Mouse (Mus musculus) heart, adult 2 months (tissue): Measurements from ENCODE around the gene Gramd1b. TPM values are rescaled to one million over a fixed set of nuclear protein-coding genes. Genes with fewer than 3 reads are reported as not detected.

Source experiments
- DNase-seq, 2 experiments: peaks; one replicate each; pipeline ENCODE4 v3.0.0; 2021
- H3K27ac ChIP-seq: fragments of 200-600 bp; 2 replicates; pipeline ENCODE4 v1.8.1; 2022
- H3K27me3 ChIP-seq: fragments of 200-500 bp; 2 replicates; pipeline ENCODE4 v1.6.1; 2012; ENCODE audit warnings: mild to moderate bottlenecking, low read length, inconsistent platforms, mixed read lengths; ENCODE audit not compliant: control insufficient read depth, insufficient read depth
- H3K36me3 ChIP-seq: fragments of 200-500 bp; 2 replicates; pipeline ENCODE4 v1.6.1; 2012; ENCODE audit warnings: low read length, inconsistent platforms; ENCODE audit not compliant: control insufficient read depth, insufficient read depth
- H3K4me1 ChIP-seq: fragments of 200-500 bp; 2 replicates; pipeline ENCODE4 v1.6.1; 2011; ENCODE audit warnings: low read length; ENCODE audit not compliant: control insufficient read depth, insufficient read depth
- H3K4me3 ChIP-seq: fragments of 200-600 bp; 2 replicates; pipeline ENCODE4 v1.8.1; 2022
- H3K79me2 ChIP-seq: fragments of 200-500 bp; replicated peaks from 2 replicates; pipeline ENCODE4 v1.6.1; 2012; ENCODE audit warnings: mild to moderate bottlenecking, inconsistent platforms, low read length, moderate library complexity, mixed read lengths; ENCODE audit not compliant: control insufficient read depth, insufficient read depth
- H3K9ac ChIP-seq: fragments of 200-500 bp; 2 replicates; pipeline ENCODE4 v1.6.1; 2012; ENCODE audit warnings: low read depth, mild to moderate bottlenecking, control low read depth, inconsistent platforms, low read length, mixed read lengths
- CTCF ChIP-seq: fragments of 200-600 bp; IDR thresholded peaks from 2 replicates; pipeline ENCODE4 v1.8.1; 2022; ENCODE audit warnings: antibody characterized with exemption, mild to moderate bottlenecking, moderate library complexity
- EP300 ChIP-seq: fragments of 200-500 bp; IDR thresholded peaks from 2 replicates; pipeline ENCODE4 v1.6.1; 2011; ENCODE audit warnings: low read depth, low read length, control low read depth; ENCODE audit not compliant: insufficient read depth
- POLR2A ChIP-seq: fragments of 200-500 bp; IDR thresholded peaks from 2 replicates; pipeline ENCODE4 v1.6.1; 2011; ENCODE audit warnings: mild to moderate bottlenecking, low read depth, low read length, control low read depth; ENCODE audit not compliant: insufficient read depth
- WGBS: fragments of 180-500 bp; shearing (Covaris S2); methylation state at CpG from one replicate; pipeline ENCODE4 v1.1.7; 2018; 5-methylcytosine and 5-hydroxymethylcytosine counted together
- intact Hi-C: fragments of 180-260 bp; cut with DNase I; formaldehyde crosslinking; loops from one replicate; pipeline ENCODE4 v1.15.1; 2025
- polyA plus RNA-seq: library from polyadenylated mRNA; depleted of rRNA; stranded (reverse); fragments of >200 nt; gene quantifications from 2 replicates; pipeline ENCODE4 v1.2.3, GENCODE M21; 2012
- total RNA-seq, 2 experiments: library from RNA; stranded (reverse); gene quantifications; 2 replicates each; pipeline ENCODE4 v1.2.3; 2021

Gene Gramd1b
- total and polyA plus RNA-seq, 3 experiments: 16.9 to 25.0 (median 17.3) TPM

- DNase-seq: no peak
- WGBS: 88% methylated on average over 8 of the region's 8 CpGs
- Histone ChIP-seq H3K27me3 (no peaks in the 10 kb centered on the region), H3K27ac (no peak overlapping the region), H3K4me3 (no peak overlapping the region), H3K4me1 (no peaks in the 10 kb centered on the region), H3K79me2 (no peaks in the 10 kb centered on the region; the same call in 1 of the 2 replicates), H3K9ac (no peak overlapping the region), H3K36me3 (no peaks in the 10 kb centered on the region)
- no peak for TF ChIP-seq POLR2A
- TF ChIP-seq CTCF: no peak
- no peak for TF ChIP-seq EP300
- intact Hi-C loops: loop anchor here (5.0 kb wide), 1 partner anchor 163 kb away; no protein-coding TSS in a partner anchor
Measured at GRCm38 (mm10) chr9:40390396-40390760, 140.8 kb downstream of the Gramd1b start.

- no peaks in the 10 kb centered on the region for H3K36me3 ChIP-seq
- no peak for DNase-seq
- no peak overlapping the region for H3K27ac ChIP-seq
- no peaks in the 10 kb centered on the region for H3K4me1 ChIP-seq
- intact Hi-C loops: loop anchor here (5.0 kb wide), 1 partner anchor 163 kb away; no protein-coding TSS in a partner anchor
- H3K4me3 ChIP-seq: no peak overlapping the region
- WGBS: 87% methylated on average over 8 of the region's 8 CpGs
- no peak overlapping the region for H3K9ac ChIP-seq
- TF ChIP-seq EP300 (no peak), CTCF (no peak), POLR2A (no peak)
- no peaks in the 10 kb centered on the region for H3K27me3 ChIP-seq
- H3K79me2 ChIP-seq: no peaks in the 10 kb centered on the region; the same call in 1 of the 2 replicates
Measured at GRCm38 (mm10) chr9:40389669-40390395, 141.4 kb downstream of the Gramd1b start.

- H3K27ac ChIP-seq: no peak overlapping the region
- H3K4me3 ChIP-seq: no peak overlapping the region
- no peaks in the 10 kb centered on the region for H3K27me3 ChIP-seq
- H3K36me3 ChIP-seq: no peaks in the 10 kb centered on the region
- no peak for DNase-seq
- no peak for TF ChIP-seq EP300
- TF ChIP-seq CTCF: no peak
- no peak for TF ChIP-seq POLR2A
- no peaks in the 10 kb centered on the region for H3K4me1 ChIP-seq
- H3K79me2 ChIP-seq: no peaks in the 10 kb centered on the region; the same call in 1 of the 2 replicates
- H3K9ac ChIP-seq: no peak overlapping the region
- 53% methylated on average over 6 of the region's 6 CpGs for WGBS
- intact Hi-C loops: no loop called here
Measured at GRCm38 (mm10) chr9:40389175-40389574, 142.0 kb downstream of the Gramd1b start.

GRCm38 (mm10) chr9:40384781-40385180, 146.4 kb downstream of the Gramd1b start:
- TF ChIP-seq POLR2A (no peak), EP300 (no peak), CTCF (no peak)
- Histone ChIP-seq H3K4me3 (no peak overlapping the region), H3K27me3 (no peaks in the 10 kb centered on the region), H3K36me3 (no peaks in the 10 kb centered on the region), H3K4me1 (no peaks in the 10 kb centered on the region; the same call in 1 of the 2 replicates), H3K9ac (no peak overlapping the region), H3K79me2 (no peaks in the 10 kb centered on the region), H3K27ac (no peak overlapping the region)
- no peak for DNase-seq
- intact Hi-C loops: no loop called here
- 78% methylated on average over 5 of the region's 5 CpGs for WGBS

GRCm38 (mm10) chr9:40382508-40382907, 148.7 kb downstream of the Gramd1b start:
- TF ChIP-seq POLR2A (no peak), EP300 (no peak), CTCF (no peak)
- Histone ChIP-seq H3K4me3 (no peak overlapping the region), H3K36me3 (no peaks in the 10 kb centered on the region), H3K27ac (no peak overlapping the region), H3K79me2 (no peaks in the 10 kb centered on the region), H3K4me1 (no peaks in the 10 kb centered on the region; the same call in 1 of the 2 replicates), H3K9ac (no peak overlapping the region), H3K27me3 (no peaks in the 10 kb centered on the region)
- intact Hi-C loops: no loop called here
- no peak for DNase-seq
- WGBS: 69% methylated on average over 3 of the region's 3 CpGs
